Mouse (Mus musculus) heart, postnatal 0 days (tissue): ENCODE data around the gene Hoxb5.

Experiments used
- CTCF ChIP-seq: IDR thresholded peaks from 2 replicates; pipeline ENCODE4 v1.5.1; 2016; ENCODE audit warnings: antibody characterized with exemption, control low read depth, low read depth
- EP300 ChIP-seq: IDR thresholded peaks from 2 replicates; pipeline ENCODE4 v1.6.1; 2016; ENCODE audit warnings: antibody characterized with exemption, low read depth

GRCm38 (mm10) chr11:96255996-96256445, 47.1 kb upstream of the Hoxb5 start:
- TF ChIP-seq EP300 (no peak), CTCF (no peak)
